Mouse (Mus musculus) layer of hippocampus, adult 6 months (tissue): Measurements from ENCODE around the gene Cldnd1. TPM values are rescaled to one million over a fixed set of nuclear protein-coding genes. Genes with fewer than 3 reads are reported as not detected.

Experiments
- long read RNA-seq, 2 experiments: library from polyadenylated mRNA; unstranded; transcript quantifications; one replicate each; pipeline ENCODE4 v2.0.0; 2019 to 2020
- microRNA-seq: library from miRNA; unstranded; fragments of <30 nt; microRNA quantifications from one replicate; pipeline ENCODE4 v1.2.0, GENCODE M21; 2020
- polyA plus RNA-seq: library from polyadenylated mRNA; unstranded; fragments of <200 nt; fragmentation: Nextera tagmentation; gene quantifications from 2 replicates; pipeline ENCODE4 v1.2.3, GENCODE M21; 2021

Cldnd1 gene
- polyA plus RNA-seq: 95.5 and 116 TPM in 2 replicates
- long read RNA-seq, experiment 1, transcript Cldnd1-204 (6 exons, 1,540 nt): minor isoform, 22 of 213 reads
- long read RNA-seq, experiment 1, transcript Cldnd1-201 (5 exons, 2,147 nt): major isoform, 130 of 213 reads
- long read RNA-seq, experiment 1, partial matches to known transcripts: 21 of 213 reads
- long read RNA-seq, experiment 1, other reads (novel, unspliced or antisense): 40 of 213 reads
- long read RNA-seq, experiment 2, transcript Cldnd1-201 (5 exons, 2,147 nt): major isoform, 354 of 674 reads
- long read RNA-seq, experiment 2, transcript Cldnd1-204 (6 exons, 1,540 nt): minor isoform, 96 of 674 reads
- long read RNA-seq, experiment 2, partial matches to known transcripts: 27 of 674 reads
- long read RNA-seq, experiment 2, other reads (novel, unspliced or antisense): 196 of 674 reads

DNA sequence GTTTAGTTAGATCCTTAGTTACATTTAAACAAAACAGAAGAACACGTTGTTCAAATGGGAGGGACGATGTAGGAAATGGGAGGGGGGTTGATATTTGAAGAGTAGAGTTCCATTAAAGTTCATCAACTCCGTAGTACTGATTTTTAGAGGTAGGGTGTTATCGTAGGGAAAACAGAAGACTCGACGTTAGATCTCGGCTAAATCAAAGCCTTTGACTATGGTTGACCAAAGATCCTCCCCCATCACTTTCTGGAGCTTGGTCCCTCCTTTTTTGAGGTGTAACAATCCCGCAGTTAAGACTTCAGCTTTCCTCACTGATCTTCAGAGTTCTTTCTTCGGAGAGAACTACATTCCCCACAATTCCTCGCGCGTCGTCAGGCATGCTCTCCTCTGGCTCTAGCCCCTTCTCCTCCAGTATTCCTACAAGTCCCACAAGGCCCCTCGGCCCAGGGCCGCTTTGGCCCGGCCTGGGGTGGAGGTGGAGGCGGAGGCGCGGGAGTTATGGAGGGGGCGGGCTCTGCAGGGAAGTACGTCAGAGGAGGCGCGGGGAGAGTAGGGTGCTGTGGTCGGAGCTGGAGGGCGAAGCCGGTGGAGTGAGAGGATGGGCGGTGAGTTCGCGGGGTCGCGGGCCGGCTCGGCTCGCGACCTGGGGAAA, at the start of gene Cldnd1:
Cldnd1 (plus strand) TSS at position 434 of the 655 bp plus-strand sequence.

DNA sequence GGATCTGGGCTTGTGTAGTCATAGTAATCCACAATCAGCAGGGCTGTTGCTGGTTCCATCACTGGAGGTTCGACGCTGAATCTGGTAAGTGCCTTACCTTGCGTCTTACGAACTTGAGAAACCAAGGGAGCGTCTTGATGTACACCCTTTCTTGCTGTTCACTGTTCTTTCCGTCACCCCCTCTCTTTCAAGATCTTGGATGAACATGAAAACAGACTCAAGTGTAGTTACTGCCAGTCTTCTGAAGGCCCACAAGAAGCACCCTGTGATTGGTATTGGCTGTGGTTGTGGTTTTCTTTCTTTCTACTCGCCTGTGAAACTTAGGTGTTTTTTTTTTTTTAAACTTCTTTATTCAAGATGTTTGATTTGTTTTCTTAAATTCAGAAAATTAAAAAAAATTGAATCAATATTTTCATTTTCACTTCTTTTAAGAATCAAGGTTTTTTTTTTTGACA, 9.0 kb upstream of the Cldnd1 start, which contains the start of gene Gpr15:
Gpr15 (minus strand) TSS at position 405 of the 455 bp plus-strand sequence.

DNA sequence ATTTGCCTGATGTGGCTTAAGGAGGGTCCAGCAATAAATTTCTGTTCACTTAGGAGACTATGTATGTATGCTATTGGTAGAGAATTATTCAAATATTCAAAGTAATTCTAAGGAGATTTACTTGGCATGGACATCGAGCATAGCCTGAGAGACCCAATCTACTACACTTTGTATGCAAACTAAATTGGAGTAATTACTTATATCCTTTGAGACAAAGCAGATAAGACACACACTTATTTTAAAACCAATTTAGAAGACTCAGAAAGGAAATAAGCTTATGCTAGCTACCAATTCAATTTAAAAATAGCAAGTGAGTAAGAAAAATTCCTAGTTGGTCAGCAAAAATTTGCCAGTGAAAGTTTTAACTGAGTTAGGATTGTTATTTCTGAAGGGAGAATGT, 35.4 kb downstream of the Cldnd1 start, which contains the start of gene Olfr172:
Olfr172 (minus strand) TSS at position 101 of the 400 bp plus-strand sequence.

Small RNA genes lying within 50 kb of the gene (microRNA-seq; reads per million reads assigned to microRNA genes)
- gene Gm27564: not detected

Other genes with a start within 250 kb of the Cldnd1 start
- 12.5 and 13.4 TPM in 2 replicates for gene St3gal6, start 203.7 kb upstream of the Cldnd1 start, polyA plus RNA-seq
- gene Gm813, start 110.9 kb upstream of the Cldnd1 start, polyA plus RNA-seq: not detected in 2 replicates
- gene E330017A01Rik, start 89.2 kb upstream of the Cldnd1 start, polyA plus RNA-seq: not detected in 2 replicates
- 21.6 and 22.5 TPM in 2 replicates for gene Cpox, start 57.6 kb upstream of the Cldnd1 start, polyA plus RNA-seq
- gene Gpr15, start 8.8 kb upstream of the Cldnd1 start, polyA plus RNA-seq: 0.11 TPM in 1 of 2 replicates, not detected in the other
- gene Olfr172, start 35.3 kb downstream of the Cldnd1 start, polyA plus RNA-seq: not detected in 2 replicates
- gene Olfr173, start 72.4 kb downstream of the Cldnd1 start, polyA plus RNA-seq: not detected in 2 replicates
- not detected in 2 replicates for gene Olfr175-ps1, start 98.9 kb downstream of the Cldnd1 start, polyA plus RNA-seq
- gene Olfr177, start 146.9 kb downstream of the Cldnd1 start, polyA plus RNA-seq: not detected in 2 replicates
- gene Olfr178, start 164.2 kb downstream of the Cldnd1 start, polyA plus RNA-seq: not detected in 2 replicates
- not detected in 2 replicates for gene Olfr181, start 200.8 kb downstream of the Cldnd1 start, polyA plus RNA-seq
- gene Olfr180, start 201.5 kb downstream of the Cldnd1 start, polyA plus RNA-seq: not detected in 2 replicates